Mouse (Mus musculus): Measurements from ENCODE around the gene Wfdc13.

DNA sequence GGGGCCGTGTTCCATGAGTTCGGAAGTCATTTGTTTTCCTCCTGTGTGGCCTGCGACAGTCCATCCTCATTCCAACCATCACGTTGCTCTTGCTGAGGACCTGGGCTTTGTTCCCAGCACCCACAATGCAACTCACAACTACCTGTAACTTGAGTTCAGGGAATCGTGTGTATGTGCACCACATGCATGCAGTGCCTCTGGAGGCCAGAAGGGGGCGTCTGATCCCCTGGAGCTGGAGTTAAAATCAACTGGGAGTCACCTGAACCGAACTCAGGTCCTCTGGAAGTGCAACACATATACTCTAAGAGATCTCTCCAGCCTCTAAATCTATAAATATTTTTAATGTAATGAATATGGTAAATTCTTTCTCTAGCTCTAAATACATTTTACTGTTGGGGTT lies 8.8 kb upstream of the Wfdc13 start:
- no peak for TF ChIP-seq POLR2A (IDR thresholded peaks at IDR 0.05; ENCODE audit: insufficient read depth, low read depth, low read length)
- TF ChIP-seq CTCF (IDR thresholded peaks at IDR 0.05; ENCODE audit: insufficient read depth, low read depth, low read length): no peak
